ENCODE assay signal across 9 mouse cellular contexts in the genomic region with DNA sequence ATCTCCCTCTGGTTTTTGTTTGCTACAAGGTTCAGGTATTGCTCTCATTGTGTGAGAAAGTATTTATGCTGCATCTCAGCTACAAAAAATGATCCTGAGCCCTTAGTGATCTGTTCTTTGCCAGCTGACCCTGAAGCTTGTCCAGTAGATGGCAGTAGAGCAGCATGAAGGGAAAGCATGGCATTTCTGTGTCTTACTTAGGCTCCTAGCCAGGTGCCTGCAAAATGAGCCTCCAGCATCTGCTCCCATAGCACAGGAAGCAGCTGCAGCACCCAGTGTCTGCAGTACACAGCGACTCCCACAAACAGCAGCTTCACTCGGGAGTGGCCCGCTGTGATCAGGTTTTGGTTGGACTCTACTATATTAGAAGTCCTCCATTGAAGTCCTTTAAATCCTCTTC. TPM values are rescaled to one million over a fixed set of nuclear protein-coding genes. Genes with fewer than 3 reads are reported as not detected.
DNase-seq lines count a peak whose midpoint lies in the region.
"Not testable (repeated sequence)": the region's sequence is repeated elsewhere in the genome, so short reads cannot be mapped to it uniquely, and the experiment has no call there.
"Had no signal": no experiment of that assay in that cellular context is flagged by ENCODE, and none has a peak within 500 bp of the region (broad histone marks: within the 10 kb centered on the region; RNA-seq: fewer than 3 reads in every experiment).

No protein-coding gene starts in this region.

- H3K27me3 ChIP-seq in forebrain, embryonic 10.5 days (ENCODE audit: poor library complexity, severe bottlenecking): not testable (repeated sequence)

- peak; percentile 89 for DNase-seq in CD4-positive, CD25-positive, alpha-beta regulatory T cell, adult 2 months (ENCODE audit: low read depth, low spot score)
- DNase-seq in c-Kit-negative CD71-positive TER-119-positive erythroid progenitor cells, embryonic 14.5 days (ENCODE audit: low read depth, low spot score): peak; percentile 13
- DNase-seq in forebrain, embryonic 10.5 days (ENCODE audit: extremely low spot score, low spot score): peak; percentile 54
- DNase-seq in heart, adult 8-10 months (ENCODE audit: low spot score): peak; percentile 68
- peak; percentile 82 for DNase-seq in kidney, postnatal 10 days
- DNase-seq in liver: peak; percentile 43
- peak; percentile 62 to 68 for DNase-seq in natural killer cell, adult 2 months (ENCODE audit: low spot score in 2 of 2)
- DNase-seq in spleen, postnatal 36 days (ENCODE audit: low spot score in 2 of 2): peak; percentile 52 to 62

- H3K27ac ChIP-seq in forebrain, embryonic 10.5 days: not testable (repeated sequence)

- WGBS in forebrain, embryonic 10.5 days: 2% methylated on average over 3 of the region's 3 CpGs

- H3K9me3 ChIP-seq in forebrain, embryonic 10.5 days: not testable (repeated sequence)

- H3K4me3 ChIP-seq in forebrain, embryonic 10.5 days: not testable (repeated sequence)

- H3K36me3 ChIP-seq in forebrain, embryonic 10.5 days (replicated peaks): not testable (repeated sequence)

- H3K4me1 ChIP-seq in forebrain, embryonic 10.5 days: not testable (repeated sequence)

RNA-seq across cellular contexts. Expression of gene H2-M10.1, which starts 17.1 kb away (rescaled TPM):
- polyA plus RNA-seq in forebrain, embryonic 10.5 days (2016; fragmentation: Nextera tagmentation; extraction: Ambion mirVana): not detected in 2 replicates
- total RNA-seq in heart, adult 8-10 months (2022): not detected
- polyA plus RNA-seq: limb, embryonic 12.5 days had no signal

RNA-seq across cellular contexts. Expression of gene H2-M10.2, which starts 22.6 kb away (rescaled TPM):
- 0.21 TPM in 1 of 2 replicates, not detected in the other for polyA plus RNA-seq in forebrain, embryonic 10.5 days (2016; fragmentation: Nextera tagmentation; extraction: Ambion mirVana)
- not detected for total RNA-seq in heart, adult 8-10 months (2022)
- polyA plus RNA-seq: limb, embryonic 12.5 days had no signal

RNA-seq across cellular contexts. Expression of gene Trim39, which starts 36.8 kb away (rescaled TPM):
- polyA plus RNA-seq in forebrain, embryonic 10.5 days (2016; fragmentation: Nextera tagmentation; extraction: Ambion mirVana): 20.5 and 23.9 TPM in 2 replicates
- total RNA-seq in heart, adult 8-10 months (2022): 1 to 10 TPM; 6.3 to 7.1 (median 6.9) TPM

RNA-seq across cellular contexts. Expression of gene Rpp21, which starts 51.0 kb away (rescaled TPM):
- 94.4 and 98.2 TPM in 2 replicates for polyA plus RNA-seq in forebrain, embryonic 10.5 days (2016; fragmentation: Nextera tagmentation; extraction: Ambion mirVana)
- total RNA-seq in heart, adult 8-10 months (2022): 10 to 100 TPM; 34.4 to 55.3 (median 45.5) TPM

RNA-seq across cellular contexts. Expression of gene H2-M10.3, which starts 59.4 kb away (rescaled TPM):
- not detected in 2 replicates for polyA plus RNA-seq in forebrain, embryonic 10.5 days (2016; fragmentation: Nextera tagmentation; extraction: Ambion mirVana)
- total RNA-seq in heart, adult 8-10 months (2022): not detected
- polyA plus RNA-seq: limb, embryonic 12.5 days had no signal

Comparison
In these comparisons a context has a peak if more than half of its experiments do, and no peak if none do; other contexts are left out.
1. DNase-seq: peak in every context shown above with its lines; median percentile 89 in CD4-positive, CD25-positive, alpha-beta regulatory T cell, adult 2 months; 82 in kidney, postnatal 10 days; 68 in heart, adult 8-10 months; 65 in natural killer cell, adult 2 months; 57 in spleen, postnatal 36 days; 54 in forebrain, embryonic 10.5 days; 43 in liver; 13 in c-Kit-negative CD71-positive TER-119-positive erythroid progenitor cells, embryonic 14.5 days.